Mouse (Mus musculus) mesoderm, embryonic 11.5 days (tissue): ENCODE results near the gene Gm3952.
A peak's percentile ranks its signal among the peaks of the same experiment; 100 is the strongest.

Experiments
- DNase-seq: peaks from one replicate; pipeline ENCODE4 v3.0.0-alpha.2; 2012; ENCODE audit warnings: low read depth, low spot score

Gene Gm3952

DNA sequence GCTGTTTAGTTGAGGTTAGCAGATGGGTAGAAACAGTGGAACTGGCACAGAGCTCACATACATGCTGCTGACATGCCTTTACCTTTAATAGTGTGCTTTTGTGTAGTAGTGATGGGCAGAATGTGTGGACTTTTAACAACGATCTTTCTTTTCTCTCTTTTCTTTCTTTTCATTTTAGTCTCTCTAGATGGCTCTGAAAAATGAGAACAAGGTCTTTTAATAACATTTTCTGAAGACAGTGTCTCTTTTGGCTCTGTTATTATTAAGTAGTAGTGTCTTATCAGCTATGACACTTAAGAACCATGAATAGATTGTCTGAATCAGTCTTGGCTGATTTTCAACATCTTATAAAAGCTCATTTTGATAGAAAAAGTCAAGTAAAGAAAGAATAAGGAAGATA lies at the start of gene Gm3952:
Gene Gm3952 (minus strand): TSS at position 101 of the 400 bp plus-strand sequence.
- DNase-seq = no peak

DNA sequence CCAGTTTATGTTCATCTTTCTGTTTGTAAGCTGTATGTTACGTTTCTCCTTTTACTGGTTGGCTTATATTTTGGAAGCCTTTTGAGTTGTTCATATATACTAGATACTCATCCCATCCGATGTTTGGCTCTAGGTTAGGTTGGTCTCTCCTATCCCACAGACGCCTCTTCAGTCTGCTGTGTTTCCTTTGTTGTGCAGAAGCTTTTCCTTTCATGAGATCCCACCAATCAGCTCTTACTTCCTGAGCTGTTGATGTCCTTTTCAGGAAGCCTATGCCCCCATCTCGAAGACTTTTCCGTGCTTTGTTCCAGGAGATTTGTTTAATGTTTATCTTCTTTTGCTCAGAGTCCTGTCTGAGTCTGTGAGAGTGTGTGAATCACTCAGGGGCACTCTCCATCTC lies 45.3 kb upstream of the Gm3952 start:
- DNase-seq = no peak

DNA sequence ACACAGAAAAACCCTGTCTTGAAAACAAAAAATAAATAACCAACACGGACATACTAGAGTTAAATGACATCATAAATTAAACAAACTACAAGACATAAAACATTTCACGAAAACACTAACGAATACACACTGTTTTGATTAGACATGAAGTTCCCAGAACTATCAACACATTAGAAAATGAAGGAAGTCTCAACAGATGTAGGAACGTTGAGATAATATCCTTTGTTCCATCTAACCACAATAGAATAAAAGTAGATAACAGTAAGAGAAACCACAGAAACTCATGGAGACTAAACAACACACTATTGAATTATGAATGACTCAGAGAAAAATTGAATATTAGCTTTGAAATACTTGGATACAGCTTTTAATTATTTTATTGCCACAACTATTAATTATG lies 14.0 kb upstream of the Gm3952 start:
- no peak for DNase-seq

DNA sequence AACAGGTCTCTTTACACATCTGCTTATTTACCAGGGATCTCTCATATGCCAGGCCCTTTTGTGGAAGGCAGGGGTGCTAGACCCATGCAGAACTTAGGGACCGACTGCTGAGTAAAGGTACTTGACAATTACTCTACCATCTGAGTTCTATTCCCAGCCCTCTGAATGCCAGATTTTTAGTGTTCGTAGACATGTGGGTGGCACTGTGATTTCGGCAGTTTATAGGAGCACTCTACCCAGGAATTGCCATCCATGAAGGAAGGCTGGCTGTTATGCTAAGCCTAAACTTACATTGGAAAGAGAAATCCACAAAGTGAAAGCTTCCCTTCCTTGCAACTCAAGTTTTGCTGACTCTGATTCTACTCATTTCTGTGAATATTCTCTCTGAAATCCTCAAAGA lies 62.8 kb downstream of the Gm3952 start:
- DNase-seq = no peak

DNA sequence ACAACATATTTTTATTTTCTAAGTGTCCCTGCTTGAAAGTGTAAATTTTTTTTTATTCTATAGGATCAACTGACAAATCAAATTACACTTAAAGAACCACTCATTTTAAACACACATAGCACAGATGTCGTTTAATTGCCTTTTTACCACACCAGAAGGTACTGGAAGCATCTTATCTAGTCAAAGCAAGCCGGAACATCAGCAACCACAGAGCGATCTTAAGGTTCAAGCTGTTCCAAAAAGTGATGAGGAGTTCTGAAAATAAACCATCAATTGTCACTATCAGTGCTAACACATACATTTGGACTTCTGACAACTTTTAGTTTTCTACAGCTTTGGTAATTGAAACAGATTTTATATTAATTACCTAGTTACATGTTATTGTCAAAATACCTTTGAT lies 64.4 kb downstream of the Gm3952 start:
- no peak for DNase-seq

DNA sequence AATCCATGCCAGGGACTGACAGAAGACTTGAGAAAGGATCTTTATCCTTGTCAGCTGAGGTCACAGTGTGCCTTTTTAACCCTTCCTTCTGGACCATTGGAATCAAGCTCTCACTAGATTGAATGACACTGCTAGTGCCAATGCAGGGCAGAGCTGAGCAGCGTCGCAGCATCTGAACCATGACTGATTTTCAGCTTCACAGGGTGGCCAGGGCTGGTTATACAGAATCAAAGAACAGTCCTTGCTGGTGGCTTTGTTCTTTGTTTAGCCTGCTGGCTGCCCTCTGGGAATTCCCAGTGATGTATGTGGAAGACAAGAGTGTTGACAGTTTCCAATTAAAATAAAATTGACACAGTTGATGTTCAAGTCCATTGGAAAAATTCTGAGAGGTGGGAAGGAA lies 66.2 kb downstream of the Gm3952 start:
- DNase-seq = peak; percentile 27

DNA sequence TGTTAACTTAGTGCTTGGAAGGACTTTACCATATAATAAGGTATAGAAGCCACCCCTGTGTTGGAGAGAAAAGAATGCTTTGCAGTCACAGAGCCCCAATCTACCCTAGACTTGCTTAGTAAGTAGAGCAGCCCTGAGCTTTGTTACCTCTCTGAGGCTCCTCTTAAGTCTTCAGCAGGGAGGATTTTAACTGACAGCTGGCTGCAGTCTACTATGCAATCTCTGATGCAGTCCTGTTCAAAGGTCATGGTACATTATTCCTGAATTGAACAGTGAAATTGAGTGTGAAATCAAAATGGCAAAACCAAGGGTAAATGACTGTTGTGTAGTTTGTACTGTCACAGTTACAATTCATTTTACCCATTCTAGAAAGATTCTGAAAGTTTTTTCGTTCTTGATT lies 71.3 kb downstream of the Gm3952 start:
- no peak for DNase-seq

DNA sequence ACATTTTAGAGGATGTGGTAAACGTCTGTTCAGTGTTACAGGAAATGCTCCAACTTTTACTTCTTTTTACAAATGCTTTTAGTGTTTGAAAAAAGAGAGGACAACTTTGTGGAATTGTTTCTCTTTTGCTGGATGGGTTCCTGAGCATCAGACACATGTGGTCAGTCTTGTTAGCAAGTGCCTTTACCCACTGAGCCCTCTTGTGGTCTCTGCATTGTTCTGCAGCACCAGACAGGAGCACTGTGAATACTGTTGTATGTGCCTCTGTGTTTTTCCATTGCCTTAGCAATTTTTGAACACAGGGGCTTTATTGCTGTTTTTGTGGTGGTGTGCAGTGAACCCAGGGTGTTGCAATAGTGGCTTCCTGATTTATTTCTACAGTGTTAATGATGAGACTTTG lies 73.7 kb downstream of the Gm3952 start:
- peak; percentile 40 for DNase-seq

DNA sequence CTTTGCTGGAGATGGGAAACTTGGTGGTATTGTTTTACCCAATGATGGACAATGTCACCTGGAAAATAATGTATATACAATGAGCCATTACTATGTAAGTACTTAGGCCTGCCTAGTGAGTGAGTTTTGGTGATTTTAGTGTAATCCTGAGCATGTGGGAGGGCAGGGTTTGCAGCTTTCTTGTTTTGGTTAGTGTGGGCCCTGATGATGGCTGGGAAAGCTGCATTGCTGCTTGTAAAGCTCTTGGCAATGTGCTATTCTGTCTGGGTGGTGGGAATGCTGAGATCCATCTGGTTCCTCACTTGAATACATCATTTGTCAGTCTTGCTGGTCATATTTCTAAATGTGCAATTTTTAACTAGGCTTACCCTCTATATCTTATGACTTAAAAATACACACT lies 82.3 kb downstream of the Gm3952 start:
- DNase-seq = no peak

DNA sequence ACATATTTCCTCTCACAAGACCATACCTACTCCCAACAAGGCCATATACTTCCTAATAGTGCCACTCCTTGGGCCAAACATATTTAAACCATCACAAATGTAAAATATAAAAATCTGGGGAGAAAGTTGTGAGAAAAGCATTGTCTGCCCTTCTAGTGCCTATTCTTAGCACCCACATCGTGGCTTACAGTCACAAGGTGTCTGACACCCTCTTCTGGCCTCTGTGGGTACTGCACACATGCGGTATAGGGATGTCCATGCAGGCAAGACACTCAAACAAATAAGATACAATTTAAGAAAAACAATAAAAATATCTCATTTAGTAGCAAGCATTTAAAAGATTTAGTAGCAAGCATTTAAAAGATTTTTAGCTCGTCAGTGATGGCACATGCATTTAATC lies 89.2 kb downstream of the Gm3952 start:
- DNase-seq = peak; percentile 74

DNA sequence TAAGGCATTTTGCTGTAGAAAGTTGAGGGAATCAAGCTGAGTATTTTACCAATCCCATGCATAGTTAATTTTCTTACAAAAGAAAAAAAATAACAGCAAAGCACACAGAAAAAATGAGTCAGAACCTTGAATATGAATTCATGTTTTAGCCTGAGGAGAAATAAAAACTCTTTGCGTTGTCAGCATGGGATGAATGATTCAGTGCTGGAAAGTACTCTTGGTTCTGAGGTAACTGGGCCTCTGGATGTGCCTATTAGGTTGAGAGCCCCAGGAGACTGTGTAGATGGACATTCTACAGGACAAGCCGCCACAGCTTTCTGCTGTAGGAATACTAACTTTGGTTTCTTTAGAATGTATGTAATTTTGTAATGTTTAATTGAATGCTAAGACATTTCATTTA lies 93.7 kb downstream of the Gm3952 start:
- DNase-seq = no peak

DNA sequence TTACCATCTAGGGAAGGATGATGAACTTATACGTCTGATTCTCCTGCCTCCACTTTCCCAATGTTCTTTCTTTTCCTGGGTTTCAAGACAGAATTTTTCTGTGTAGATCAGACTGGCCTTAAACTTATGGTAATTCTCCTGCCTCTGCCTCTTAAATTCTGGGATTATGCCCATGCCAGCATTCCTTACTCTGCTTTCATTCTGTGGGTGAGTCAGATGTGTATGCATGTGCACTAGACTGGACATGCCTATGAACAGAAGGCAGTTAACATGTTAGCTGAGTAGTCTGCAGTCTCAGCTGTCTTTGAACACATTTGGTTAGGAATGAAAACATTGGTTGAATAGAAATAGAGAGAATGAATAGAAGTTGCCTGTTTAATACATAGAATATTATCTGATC lies 94.1 kb downstream of the Gm3952 start:
- DNase-seq = no peak

DNA sequence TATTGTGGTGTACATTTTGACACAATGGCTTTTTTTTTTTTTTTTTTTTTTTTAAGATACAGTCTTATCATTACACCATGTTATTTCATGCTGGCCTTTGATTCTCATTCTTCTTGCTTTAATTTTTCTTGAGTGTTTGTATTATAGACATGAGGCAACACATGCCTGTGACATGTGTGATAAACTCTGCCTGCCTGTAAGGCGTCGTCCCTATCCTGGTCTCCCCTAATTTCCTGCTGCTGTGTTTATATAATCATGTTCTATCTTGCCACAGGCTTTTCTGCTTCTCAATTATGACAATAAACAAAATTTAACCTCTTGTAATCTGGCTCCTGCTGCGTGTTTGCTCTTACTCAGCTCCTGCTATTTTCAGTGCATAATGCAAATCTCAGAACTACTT lies 100.5 kb downstream of the Gm3952 start:
- no peak for DNase-seq

DNA sequence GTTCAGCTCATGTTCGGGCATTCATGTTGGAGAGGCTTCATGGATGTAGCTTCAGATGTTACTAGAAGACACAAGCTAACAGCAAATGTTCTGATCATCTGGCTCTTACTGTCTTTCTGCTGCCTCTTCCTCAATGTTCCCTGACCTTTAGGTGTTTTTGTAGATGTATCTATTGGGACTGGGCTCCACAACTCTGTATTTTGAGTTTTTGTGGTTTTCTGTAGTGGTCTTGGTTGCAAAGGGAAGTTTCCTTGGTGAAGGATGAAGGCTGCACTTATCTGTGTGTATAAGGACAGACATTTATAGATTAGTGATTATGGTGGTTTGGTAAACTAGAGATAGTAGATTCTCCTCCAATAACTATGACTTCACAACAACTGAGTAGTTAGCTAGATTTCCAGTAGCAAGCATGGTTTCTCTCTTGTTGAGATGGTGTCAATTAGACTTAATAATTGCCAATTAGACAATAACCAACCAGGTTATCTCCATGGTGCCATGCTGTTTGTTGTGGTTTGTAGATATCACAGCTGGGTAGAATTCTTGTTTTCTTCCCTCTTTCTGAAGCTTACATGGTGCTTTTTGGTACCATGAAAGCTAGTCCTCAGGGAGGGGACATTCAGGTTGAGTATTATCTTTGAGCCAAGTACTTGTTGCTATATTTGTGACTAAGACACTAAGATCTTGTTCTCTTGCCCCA lies 101.6 kb downstream of the Gm3952 start:
- DNase-seq = no peak
